Mouse (Mus musculus): ENCODE results near the gene Cnot2. TPM values are rescaled to one million over a fixed set of nuclear protein-coding genes. Genes with fewer than 3 reads are reported as not detected.

The Cnot2 gene
- polyA plus RNA-seq, 1 experiment from 2014 or later, result 33.5 TPM

GRCm38 (mm10) chr10:116515158-116515557, 66.2 kb downstream of the Cnot2 start:
- Histone ChIP-seq H3K27me3 (ENCODE audit: control insufficient read depth, insufficient read depth, low read depth, low read length) (no peaks in the 10 kb centered on the region), H3K4me2 (ENCODE audit: low read depth, low read length) (no peak overlapping the region), H3K4me3 (ENCODE audit: low read depth, low read length) (no peak overlapping the region), H3K9me3 (replicated peaks; ENCODE audit: control insufficient read depth, low read length) (no peaks in the 10 kb centered on the region), H3K27ac (ENCODE audit: low read length) (no peak overlapping the region), H3K36me3 (ENCODE audit: control insufficient read depth, insufficient read depth) (no peaks in the 10 kb centered on the region), H3K4me1 (ENCODE audit: control insufficient read depth, low read depth, low read length) (no peaks in the 10 kb centered on the region), H3K9ac (ENCODE audit: low read depth, low read length) (no peak overlapping the region)
- no peak for ATAC-seq (ENCODE audit: low read depth)
- 78% methylated on average over 4 of the region's 4 CpGs for WGBS (ENCODE audit: insufficient replicate concordance)

GRCm38 (mm10) chr10:116513254-116513635, 68.1 kb downstream of the Cnot2 start:
- ATAC-seq (ENCODE audit: low read depth), result no peak
- Histone ChIP-seq H3K9me3 (replicated peaks; ENCODE audit: control insufficient read depth, low read length) (no peaks in the 10 kb centered on the region), H3K9ac (ENCODE audit: low read depth, low read length) (no peak overlapping the region), H3K27ac (ENCODE audit: low read length) (no peak overlapping the region), H3K4me2 (ENCODE audit: low read depth, low read length) (no peak overlapping the region), H3K4me1 (ENCODE audit: control insufficient read depth, low read depth, low read length) (no peaks in the 10 kb centered on the region), H3K4me3 (ENCODE audit: low read depth, low read length) (no peak overlapping the region), H3K27me3 (ENCODE audit: control insufficient read depth, insufficient read depth, low read depth, low read length) (no peaks in the 10 kb centered on the region), H3K36me3 (ENCODE audit: control insufficient read depth, insufficient read depth) (no peaks in the 10 kb centered on the region)
- 55% methylated on average over 7 of the region's 7 CpGs for WGBS (ENCODE audit: insufficient replicate concordance)

- Histone ChIP-seq H3K4me2 (ENCODE audit: low read depth, low read length) (no peak overlapping the region), H3K36me3 (ENCODE audit: control insufficient read depth, insufficient read depth) (no peaks in the 10 kb centered on the region), H3K4me3 (ENCODE audit: low read depth, low read length) (no peak overlapping the region), H3K27ac (ENCODE audit: low read length) (no peak overlapping the region), H3K9me3 (replicated peaks; ENCODE audit: control insufficient read depth, low read length) (no peaks in the 10 kb centered on the region), H3K4me1 (ENCODE audit: control insufficient read depth, low read depth, low read length) (no peaks in the 10 kb centered on the region), H3K9ac (ENCODE audit: low read depth, low read length) (no peak overlapping the region), H3K27me3 (ENCODE audit: control insufficient read depth, insufficient read depth, low read depth, low read length) (no peaks in the 10 kb centered on the region)
- 73% methylated on average over 11 of the region's 11 CpGs for WGBS (ENCODE audit: insufficient replicate concordance)
- no peak for ATAC-seq (ENCODE audit: low read depth)
These were observed 68.6 kb downstream of the Cnot2 start for GRCm38 (mm10) chr10:116512521-116513253.

- no peak overlapping the region for H3K9ac ChIP-seq (ENCODE audit: low read depth, low read length)
- no peaks in the 10 kb centered on the region for H3K36me3 ChIP-seq (ENCODE audit: control insufficient read depth, insufficient read depth)
- no peaks in the 10 kb centered on the region for H3K9me3 ChIP-seq (replicated peaks; ENCODE audit: control insufficient read depth, low read length)
- no peak overlapping the region for H3K27ac ChIP-seq (ENCODE audit: low read length)
- H3K4me1 ChIP-seq (ENCODE audit: control insufficient read depth, low read depth, low read length), result no peaks in the 10 kb centered on the region
- ATAC-seq (ENCODE audit: low read depth), result peak; percentile 54
- no peak overlapping the region for H3K4me3 ChIP-seq (ENCODE audit: low read depth, low read length)
- H3K4me2 ChIP-seq (ENCODE audit: low read depth, low read length), result no peak overlapping the region
- H3K27me3 ChIP-seq (ENCODE audit: control insufficient read depth, insufficient read depth, low read depth, low read length), result no peaks in the 10 kb centered on the region
- 54% methylated on average over 7 of the region's 7 CpGs for WGBS (ENCODE audit: insufficient replicate concordance)
These were observed 75.9 kb downstream of the Cnot2 start for GRCm38 (mm10) chr10:116505303-116506014.

- Histone ChIP-seq H3K36me3 (ENCODE audit: control insufficient read depth, insufficient read depth) (peaks cover 5% of the 10 kb centered on the region), H3K27me3 (ENCODE audit: control insufficient read depth, insufficient read depth, low read depth, low read length) (no peaks in the 10 kb centered on the region), H3K4me2 (ENCODE audit: low read depth, low read length) (no peak overlapping the region), H3K9ac (ENCODE audit: low read depth, low read length) (no peak overlapping the region), H3K27ac (ENCODE audit: low read length) (no peak overlapping the region), H3K9me3 (replicated peaks; ENCODE audit: control insufficient read depth, low read length) (no peaks in the 10 kb centered on the region), H3K4me3 (ENCODE audit: low read depth, low read length) (no peak overlapping the region), H3K4me1 (ENCODE audit: control insufficient read depth, low read depth, low read length) (no peaks in the 10 kb centered on the region)
- 81% methylated on average over 3 of the region's 3 CpGs for WGBS (ENCODE audit: insufficient replicate concordance)
- peak; percentile 75 for ATAC-seq (ENCODE audit: low read depth)
These were observed 88.5 kb downstream of the Cnot2 start for GRCm38 (mm10) chr10:116492768-116493167.

- Histone ChIP-seq H3K4me1 (ENCODE audit: control insufficient read depth, low read depth, low read length) (no peaks in the 10 kb centered on the region), H3K27ac (ENCODE audit: low read length) (no peak overlapping the region), H3K36me3 (ENCODE audit: control insufficient read depth, insufficient read depth) (peaks cover 18% of the 10 kb centered on the region), H3K9ac (ENCODE audit: low read depth, low read length) (no peak overlapping the region), H3K27me3 (ENCODE audit: control insufficient read depth, insufficient read depth, low read depth, low read length) (no peaks in the 10 kb centered on the region), H3K9me3 (replicated peaks; ENCODE audit: control insufficient read depth, low read length) (no peaks in the 10 kb centered on the region), H3K4me2 (ENCODE audit: low read depth, low read length) (no peak overlapping the region), H3K4me3 (ENCODE audit: low read depth, low read length) (no peak overlapping the region)
- WGBS (ENCODE audit: insufficient replicate concordance), result 70% methylated on average over 10 of the region's 10 CpGs
- no peak for ATAC-seq (ENCODE audit: low read depth)
These were observed 94.2 kb downstream of the Cnot2 start for GRCm38 (mm10) chr10:116486895-116487747.

- peaks cover 18% of the 10 kb centered on the region for H3K36me3 ChIP-seq (ENCODE audit: control insufficient read depth, insufficient read depth)
- H3K4me1 ChIP-seq (ENCODE audit: control insufficient read depth, low read depth, low read length), result no peaks in the 10 kb centered on the region
- 34% methylated on average over 12 of the region's 12 CpGs for WGBS (ENCODE audit: insufficient replicate concordance)
- H3K9ac ChIP-seq (ENCODE audit: low read depth, low read length), result no peak overlapping the region
- H3K4me3 ChIP-seq (ENCODE audit: low read depth, low read length), result no peak overlapping the region
- H3K27ac ChIP-seq (ENCODE audit: low read length), result no peak overlapping the region
- H3K4me2 ChIP-seq (ENCODE audit: low read depth, low read length), result no peak overlapping the region
- ATAC-seq (ENCODE audit: low read depth), result no peak
- no peaks in the 10 kb centered on the region for H3K27me3 ChIP-seq (ENCODE audit: control insufficient read depth, insufficient read depth, low read depth, low read length)
- no peaks in the 10 kb centered on the region for H3K9me3 ChIP-seq (replicated peaks; ENCODE audit: control insufficient read depth, low read length)
These were observed 99.4 kb downstream of the Cnot2 start for GRCm38 (mm10) chr10:116481917-116482316.

GRCm38 (mm10) chr10:116480988-116481387, 100.3 kb downstream of the Cnot2 start:
- no peak overlapping the region for H3K4me3 ChIP-seq (ENCODE audit: low read depth, low read length)
- H3K4me1 ChIP-seq (ENCODE audit: control insufficient read depth, low read depth, low read length), result no peaks in the 10 kb centered on the region
- H3K4me2 ChIP-seq (ENCODE audit: low read depth, low read length), result no peak overlapping the region
- H3K27ac ChIP-seq (ENCODE audit: low read length), result no peak overlapping the region
- H3K36me3 ChIP-seq (ENCODE audit: control insufficient read depth, insufficient read depth), result peaks cover 12% of the 10 kb centered on the region
- WGBS (ENCODE audit: insufficient replicate concordance), result 85% methylated on average over 5 of the region's 5 CpGs
- no peak for ATAC-seq (ENCODE audit: low read depth)
- H3K9ac ChIP-seq (ENCODE audit: low read depth, low read length), result no peak overlapping the region
- peaks cover 1% of the 10 kb centered on the region for H3K27me3 ChIP-seq (ENCODE audit: control insufficient read depth, insufficient read depth, low read depth, low read length)
- H3K9me3 ChIP-seq (replicated peaks; ENCODE audit: control insufficient read depth, low read length), result no peaks in the 10 kb centered on the region; the same call in 1 of the 2 replicates
